ENCODE assay signal across 9 mouse cellular contexts in the genomic region with DNA sequence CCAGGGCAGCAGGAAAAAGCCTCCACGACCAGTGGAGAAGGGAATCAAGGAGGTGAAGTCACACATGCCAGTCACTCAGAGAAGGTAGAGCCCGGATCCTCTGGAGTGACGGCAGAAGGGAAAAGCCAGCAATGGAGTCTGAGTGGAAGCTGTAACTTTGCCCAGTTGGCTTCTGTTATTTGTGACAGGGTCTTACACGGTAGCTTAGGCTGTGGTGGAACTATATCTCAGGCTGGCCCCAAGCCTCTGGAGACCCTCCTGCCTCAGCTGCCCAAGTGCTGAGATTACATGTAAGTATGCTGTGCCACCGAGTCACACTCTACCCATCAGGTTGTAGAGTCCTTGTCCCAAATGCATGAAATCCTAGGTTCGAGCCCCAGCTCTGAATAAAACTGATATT. TPM values are rescaled to one million over a fixed set of nuclear protein-coding genes. Genes with fewer than 3 reads are reported as not detected.
DNase-seq lines count a peak whose midpoint lies in the region; ATAC-seq and TF ChIP-seq lines count a peak whose summit lies in the region.
"Had no signal": no experiment of that assay in that cellular context is flagged by ENCODE, and none has a peak within 500 bp of the region (broad histone marks: within the 10 kb centered on the region; RNA-seq: fewer than 3 reads in every experiment).

No protein-coding gene starts in this region.

- H3K36me3 ChIP-seq in hindbrain, embryonic 10.5 days: peaks cover 46% of the 10 kb centered on the region
- H3K36me3 ChIP-seq in hindbrain, embryonic 13.5 days: peaks cover 38% of the 10 kb centered on the region
- peaks cover 16% of the 10 kb centered on the region for H3K36me3 ChIP-seq in liver, embryonic 15.5 days (replicated peaks)

- WGBS in hindbrain, embryonic 10.5 days: 92% methylated on average over 6 of the region's 6 CpGs
- WGBS in hindbrain, embryonic 13.5 days: 96% methylated on average over 6 of the region's 6 CpGs
- 76% methylated on average over 6 of the region's 6 CpGs for WGBS in liver, embryonic 15.5 days (ENCODE audit: insufficient replicate concordance)

- no peak overlapping the region for H3K4me2 ChIP-seq in hindbrain, embryonic 13.5 days
- peak overlapping the region; percentile 96 for H3K4me2 ChIP-seq in liver, embryonic 15.5 days

- H3K9me3 ChIP-seq in hindbrain, embryonic 10.5 days: no peaks in the 10 kb centered on the region
- H3K9me3 ChIP-seq in hindbrain, embryonic 13.5 days: no peaks in the 10 kb centered on the region
- no peaks in the 10 kb centered on the region for H3K9me3 ChIP-seq in liver, embryonic 15.5 days (replicated peaks)

- DNase-seq in cerebellum, adult 11-12 months: peak; percentile 54
- DNase-seq in cerebellum, postnatal 10 days: no peak
- no peak for DNase-seq in hindbrain, embryonic 10.5 days (ENCODE audit: low spot score)
- no peak for DNase-seq in frontal cortex, adult 2 months (ENCODE audit: extremely low spot score in 1 of 2, low spot score in 1 of 2)
- DNase-seq in thymus, postnatal 36 days: no peak
- DNase-seq: gastrocnemius, postnatal 25 days had no signal

- no peaks in the 10 kb centered on the region for H3K27me3 ChIP-seq in hindbrain, embryonic 10.5 days (ENCODE audit: insufficient read depth, poor library complexity, severe bottlenecking)
- H3K27me3 ChIP-seq in hindbrain, embryonic 13.5 days: no peaks in the 10 kb centered on the region
- H3K27me3 ChIP-seq in liver, embryonic 15.5 days: no peaks in the 10 kb centered on the region

- no peak for ATAC-seq in hindbrain, embryonic 13.5 days (ENCODE audit: low FRiP score)
- no peak for ATAC-seq in liver, embryonic 15.5 days (ENCODE audit: insufficient read depth)

- no peak overlapping the region for H3K27ac ChIP-seq in hindbrain, embryonic 10.5 days
- H3K27ac ChIP-seq in hindbrain, embryonic 13.5 days: no peak overlapping the region
- H3K27ac ChIP-seq in bone marrow macrophage, adult 2 months (ENCODE audit: insufficient read depth, low read depth, low read length): no peak overlapping the region
- H3K27ac ChIP-seq in liver, embryonic 15.5 days (replicated peaks): no peak overlapping the region; the same call in 1 of the 2 replicates

- 0 out of 2 replicates have a peak overlapping the region, but pooled peaks have one; percentile 9 for H3K4me3 ChIP-seq in hindbrain, embryonic 10.5 days
- H3K4me3 ChIP-seq in hindbrain, embryonic 13.5 days: no peak overlapping the region
- peak overlapping the region; percentile 95 for H3K4me3 ChIP-seq in bone marrow macrophage, adult 2 months (ENCODE audit: insufficient read depth, low read length)
- H3K4me3 ChIP-seq in liver, embryonic 15.5 days (replicated peaks): peak overlapping the region; percentile 64

- TF ChIP-seq POLR2A in bone marrow macrophage, adult 2 months (IDR thresholded peaks at IDR 0.05; ENCODE audit: borderline replicate concordance, low read depth, low read length): no peak

- no peak overlapping the region for H3K9ac ChIP-seq in hindbrain, embryonic 13.5 days
- no peak overlapping the region for H3K9ac ChIP-seq in liver, embryonic 15.5 days

- peaks cover 58% of the 10 kb centered on the region for H3K4me1 ChIP-seq in hindbrain, embryonic 10.5 days (replicated peaks)
- H3K4me1 ChIP-seq in hindbrain, embryonic 13.5 days (replicated peaks): peaks cover 50% of the 10 kb centered on the region
- peaks cover 57% of the 10 kb centered on the region for H3K4me1 ChIP-seq in bone marrow macrophage, adult 2 months (ENCODE audit: control insufficient read depth, insufficient read depth, low read length)
- H3K4me1 ChIP-seq in liver, embryonic 15.5 days (replicated peaks): peaks cover 74% of the 10 kb centered on the region

- no peak for TF ChIP-seq CTCF in bone marrow macrophage, adult 2 months (IDR thresholded peaks at IDR 0.05; ENCODE audit: low read depth, low read length)

RNA-seq across cellular contexts. Expression of a gene that starts 1.0 kb away (rescaled TPM):
- 5.0 and 6.1 TPM in 2 replicates for polyA plus RNA-seq in hindbrain, embryonic 10.5 days (2016; fragmentation: Nextera tagmentation; extraction: Ambion mirVana)
- 4.5 and 5.2 TPM in 2 replicates for polyA plus RNA-seq in hindbrain, embryonic 13.5 days (2015; fragmentation: Nextera tagmentation; extraction: Ambion mirVana)
- polyA plus RNA-seq in bone marrow macrophage, adult 2 months (2012; ENCODE audit: insufficient read depth, insufficient read length, missing spikeins): 95.9 and 96.2 TPM in 2 replicates
- 9.2 TPM in 2 replicates for polyA plus RNA-seq in liver, embryonic 15.5 days (2015; fragmentation: Nextera tagmentation; extraction: Ambion mirVana)
- 8.3 and 8.8 TPM in 2 replicates for polyA plus RNA-seq in frontal cortex, adult 2 months (2012; rRNA removed)

RNA-seq across cellular contexts. Expression of a gene that starts 2.9 kb away (rescaled TPM):
- 0.25 and 0.55 TPM in 2 replicates for polyA plus RNA-seq in hindbrain, embryonic 10.5 days (2016; fragmentation: Nextera tagmentation; extraction: Ambion mirVana)
- 0.45 and 1.1 TPM in 2 replicates for polyA plus RNA-seq in hindbrain, embryonic 13.5 days (2015; fragmentation: Nextera tagmentation; extraction: Ambion mirVana)
- 9.2 and 17.6 TPM in 2 replicates for polyA plus RNA-seq in bone marrow macrophage, adult 2 months (2012; ENCODE audit: insufficient read depth, insufficient read length, missing spikeins)
- not detected in 2 replicates for polyA plus RNA-seq in liver, embryonic 15.5 days (2015; fragmentation: Nextera tagmentation; extraction: Ambion mirVana)
- 1.7 and 2.4 TPM in 2 replicates for polyA plus RNA-seq in frontal cortex, adult 2 months (2012; rRNA removed)

RNA-seq across cellular contexts. Expression of a gene that starts 3.8 kb away (rescaled TPM):
- 84.3 and 130 TPM in 2 replicates for polyA plus RNA-seq in hindbrain, embryonic 10.5 days (2016; fragmentation: Nextera tagmentation; extraction: Ambion mirVana)
- 41.8 and 53.4 TPM in 2 replicates for polyA plus RNA-seq in hindbrain, embryonic 13.5 days (2015; fragmentation: Nextera tagmentation; extraction: Ambion mirVana)
- 20.3 and 22.2 TPM in 2 replicates for polyA plus RNA-seq in bone marrow macrophage, adult 2 months (2012; ENCODE audit: insufficient read depth, insufficient read length, missing spikeins)
- 32.8 and 39.1 TPM in 2 replicates for polyA plus RNA-seq in liver, embryonic 15.5 days (2015; fragmentation: Nextera tagmentation; extraction: Ambion mirVana)
- polyA plus RNA-seq in frontal cortex, adult 2 months (2012; rRNA removed): 30.0 and 42.3 TPM in 2 replicates

RNA-seq across cellular contexts. Expression of a gene that starts 7.5 kb away (rescaled TPM):
- 17.6 and 75.1 TPM in 2 replicates for polyA plus RNA-seq in hindbrain, embryonic 10.5 days (2016; fragmentation: Nextera tagmentation; extraction: Ambion mirVana)
- polyA plus RNA-seq in hindbrain, embryonic 13.5 days (2015; fragmentation: Nextera tagmentation; extraction: Ambion mirVana): 66.8 and 73.4 TPM in 2 replicates
- polyA plus RNA-seq in bone marrow macrophage, adult 2 months (2012; ENCODE audit: insufficient read depth, insufficient read length, missing spikeins): 31.3 and 44.3 TPM in 2 replicates
- polyA plus RNA-seq in liver, embryonic 15.5 days (2015; fragmentation: Nextera tagmentation; extraction: Ambion mirVana): 3.6 and 4.0 TPM in 2 replicates
- 95.5 and 113 TPM in 2 replicates for polyA plus RNA-seq in frontal cortex, adult 2 months (2012; rRNA removed)

RNA-seq across cellular contexts. Expression of a gene that starts 7.6 kb away (rescaled TPM):
- 3.3 and 4.4 TPM in 2 replicates for polyA plus RNA-seq in hindbrain, embryonic 10.5 days (2016; fragmentation: Nextera tagmentation; extraction: Ambion mirVana)
- polyA plus RNA-seq in hindbrain, embryonic 13.5 days (2015; fragmentation: Nextera tagmentation; extraction: Ambion mirVana): 18.3 and 19.2 TPM in 2 replicates
- polyA plus RNA-seq in bone marrow macrophage, adult 2 months (2012; ENCODE audit: insufficient read depth, insufficient read length, missing spikeins): 2.8 TPM in 1 of 2 replicates, not detected in the other
- polyA plus RNA-seq in liver, embryonic 15.5 days (2015; fragmentation: Nextera tagmentation; extraction: Ambion mirVana): 0.13 and 0.56 TPM in 2 replicates
- polyA plus RNA-seq in frontal cortex, adult 2 months (2012; rRNA removed): 227 and 259 TPM in 2 replicates
